Mouse (Mus musculus): ENCODE measurements around the gene Ccdc71. TPM values are rescaled to one million over a fixed set of nuclear protein-coding genes. Genes with fewer than 3 reads are reported as not detected.

The Ccdc71 gene
- polyA plus RNA-seq, 1 experiment = 20.1 TPM

DNA sequence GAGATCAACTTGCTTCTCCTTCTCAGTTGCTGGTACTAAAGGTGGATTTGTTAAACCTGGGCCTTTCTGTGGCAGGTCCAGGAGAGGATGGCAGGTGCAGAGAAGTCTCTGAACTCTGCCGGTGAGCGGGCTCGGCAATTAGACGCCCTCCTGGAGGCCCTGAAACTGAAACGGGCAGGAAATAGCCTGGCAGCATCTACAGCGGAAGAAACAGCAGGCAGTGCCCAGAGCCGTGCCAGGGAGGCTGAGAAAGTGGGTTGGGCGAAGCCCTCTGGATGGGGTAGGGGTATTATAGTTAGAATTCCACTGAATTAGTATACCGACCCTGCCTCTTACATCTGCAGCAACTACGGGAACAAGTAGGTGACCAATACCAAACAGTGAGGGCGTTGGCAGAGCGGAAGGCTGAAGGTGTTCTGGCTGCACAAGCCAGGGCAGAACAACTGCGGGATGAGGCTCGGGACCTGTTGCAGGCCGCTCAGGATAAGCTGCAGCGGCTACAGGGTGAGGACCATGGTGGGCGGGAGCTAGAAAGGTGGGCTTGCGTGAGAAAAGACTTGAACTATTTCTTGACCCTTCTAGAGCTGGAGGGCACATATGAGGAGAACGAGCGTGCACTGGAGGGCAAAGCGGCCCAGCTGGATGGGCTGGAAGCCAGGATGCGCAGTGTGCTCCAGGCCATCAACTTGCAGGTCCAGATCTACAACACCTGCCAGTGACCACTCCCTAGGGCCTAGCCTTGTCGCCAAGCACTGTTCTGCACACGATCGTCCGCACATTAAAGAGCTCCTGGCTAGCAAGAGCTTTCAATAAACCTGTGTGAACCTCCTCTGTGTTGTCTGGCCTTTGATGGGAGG lies 29.6 kb downstream of the Ccdc71 start:
- peaks cover 13% of the 10 kb centered on the region for H3K4me1 ChIP-seq (ENCODE audit: control insufficient read depth, insufficient read depth, insufficient read length, low read length)
- peaks cover 23% of the 10 kb centered on the region for H3K36me3 ChIP-seq (ENCODE audit: control insufficient read depth, insufficient read depth, low read length)
- TF ChIP-seq POLR2A (IDR thresholded peaks at IDR 0.05; ENCODE audit: low read depth, low read length) = no peak
- TF ChIP-seq CTCF (IDR thresholded peaks at IDR 0.05; ENCODE audit: extremely low read depth, insufficient read length, insufficient replicate concordance, low read depth, low read length) = no peak
- H3K4me3 ChIP-seq (ENCODE audit: low read depth, low read length) = peak overlapping the region; percentile 94
- H3K27ac ChIP-seq (ENCODE audit: insufficient read depth, low read depth, low read length) = peak overlapping the region; percentile 84
- WGBS = 35% methylated on average over 26 of the region's 26 CpGs
- no peaks in the 10 kb centered on the region for H3K27me3 ChIP-seq (ENCODE audit: control insufficient read depth, insufficient read depth, low read length)

DNA sequence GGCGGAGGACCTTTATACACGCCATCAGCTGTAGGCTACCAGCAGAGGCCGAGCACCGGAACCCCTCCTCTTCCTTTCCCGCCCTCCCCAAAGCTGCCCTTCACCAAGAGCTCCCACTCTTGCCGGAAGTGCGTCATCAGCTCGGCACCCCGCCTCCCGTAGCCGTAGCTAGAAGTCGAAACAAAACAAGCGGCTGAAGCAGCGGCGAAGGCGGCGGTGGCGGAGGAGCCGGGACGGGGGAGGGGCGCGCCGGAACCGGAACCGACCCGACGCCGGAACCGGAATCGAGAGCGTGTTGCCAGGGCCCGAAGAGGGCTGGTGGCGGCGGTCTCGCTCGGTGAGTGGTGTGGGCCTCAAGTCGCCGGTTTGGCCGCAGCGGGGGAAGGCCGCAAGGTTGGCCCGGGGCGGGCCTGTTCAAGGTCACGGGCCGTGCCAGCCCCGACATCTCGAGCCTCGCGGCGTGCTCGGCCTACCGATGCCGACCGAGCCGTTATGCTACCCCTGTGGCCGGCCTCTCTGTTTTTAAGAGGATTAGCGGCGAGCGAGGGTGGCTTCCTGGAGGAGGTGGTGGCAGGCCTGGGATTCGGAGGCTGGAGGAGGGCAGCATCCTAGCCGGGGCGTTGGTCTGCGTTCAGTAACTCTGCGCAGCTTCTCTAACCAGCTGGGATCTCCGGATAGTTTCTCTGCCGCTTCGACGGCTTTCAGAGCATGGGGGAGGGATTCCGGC lies 30.4 kb downstream of the Ccdc71 start, which contains the start of gene Usp19:
Gene Usp19, plus strand, starts transcription at position 44 of the 727 bp plus-strand sequence.
- Histone ChIP-seq H3K27ac (ENCODE audit: insufficient read depth, low read depth, low read length) (peak within 1 kb of the TSS; percentile 84), H3K27me3 (ENCODE audit: control insufficient read depth, insufficient read depth, low read length) (no peaks in the 10 kb centered on the region), H3K4me1 (ENCODE audit: control insufficient read depth, insufficient read depth, insufficient read length, low read length) (peaks cover 13% of the 10 kb centered on the region), H3K4me3 (ENCODE audit: low read depth, low read length) (peak within 1 kb of the TSS; percentile 94), H3K36me3 (ENCODE audit: control insufficient read depth, insufficient read depth, low read length) (peaks cover 29% of the 10 kb centered on the region)
- WGBS = under 1% methylated on average over 69 of the region's 69 CpGs
- TF ChIP-seq POLR2A (IDR thresholded peaks at IDR 0.05; ENCODE audit: low read depth, low read length) (peak; percentile 51; the same call in 1 of the 2 replicates), CTCF (IDR thresholded peaks at IDR 0.05; ENCODE audit: extremely low read depth, insufficient read length, insufficient replicate concordance, low read depth, low read length) (no peak)

DNA sequence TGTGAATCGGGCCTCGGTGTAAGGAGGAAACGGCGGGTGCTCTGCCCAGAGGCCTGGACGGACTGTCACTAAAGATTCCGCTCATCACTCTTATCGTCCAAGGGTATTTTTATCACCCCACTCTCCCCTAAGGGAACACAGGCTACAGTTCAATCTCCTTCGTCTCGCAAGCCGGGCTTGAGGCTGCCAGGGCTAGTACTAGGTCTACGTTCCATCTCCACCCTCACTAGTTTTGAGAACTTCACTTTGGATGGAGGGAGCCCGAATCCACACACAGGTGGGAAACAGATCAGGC lies 30.9 kb downstream of the Ccdc71 start:
- Histone ChIP-seq H3K4me3 (ENCODE audit: low read depth, low read length) (peak overlapping the region; percentile 94), H3K27me3 (ENCODE audit: control insufficient read depth, insufficient read depth, low read length) (no peaks in the 10 kb centered on the region), H3K36me3 (ENCODE audit: control insufficient read depth, insufficient read depth, low read length) (peaks cover 34% of the 10 kb centered on the region), H3K4me1 (ENCODE audit: control insufficient read depth, insufficient read depth, insufficient read length, low read length) (peaks cover 13% of the 10 kb centered on the region), H3K27ac (ENCODE audit: insufficient read depth, low read depth, low read length) (peak overlapping the region; percentile 84)
- WGBS = under 1% methylated on average over 12 of the region's 12 CpGs
- no peak for TF ChIP-seq CTCF (IDR thresholded peaks at IDR 0.05; ENCODE audit: extremely low read depth, insufficient read length, insufficient replicate concordance, low read depth, low read length)
- no peak for TF ChIP-seq POLR2A (IDR thresholded peaks at IDR 0.05; ENCODE audit: low read depth, low read length)

DNA sequence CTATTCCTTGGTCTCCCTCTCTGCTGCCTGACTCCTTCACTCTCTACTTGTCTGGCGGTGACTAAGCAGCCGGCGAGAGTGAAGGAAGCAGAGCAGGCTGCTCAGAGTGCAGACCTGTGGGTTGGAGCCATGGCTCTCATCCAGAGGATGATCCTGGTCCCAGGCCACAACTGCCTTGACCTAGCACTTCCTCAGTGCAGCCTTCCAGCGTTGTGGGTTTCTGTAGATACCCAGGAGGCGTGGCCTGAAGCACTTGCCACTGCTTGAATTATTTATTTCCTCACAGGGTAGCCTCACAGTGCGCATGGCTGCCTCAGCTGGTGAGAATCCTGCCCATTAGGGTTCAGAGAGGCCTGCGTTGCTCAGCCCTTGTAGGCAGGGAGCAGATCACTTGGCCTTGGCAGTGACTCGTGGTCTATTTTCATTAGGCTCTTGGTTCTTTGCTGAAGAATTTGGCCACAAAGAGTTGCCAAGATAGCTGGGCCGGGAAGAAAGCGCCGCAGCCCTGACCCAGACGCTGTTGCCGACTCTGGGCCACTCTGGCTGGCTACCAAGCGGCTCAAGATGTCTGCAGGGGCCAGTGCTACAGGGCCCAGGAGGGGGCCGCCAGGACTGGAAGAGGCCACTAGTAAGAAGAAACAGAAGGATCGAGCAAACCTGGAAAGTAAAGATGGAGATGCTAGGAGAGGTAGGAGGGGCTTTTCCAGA lies 31.9 kb downstream of the Ccdc71 start:
- Histone ChIP-seq H3K27me3 (ENCODE audit: control insufficient read depth, insufficient read depth, low read length) (no peaks in the 10 kb centered on the region), H3K27ac (ENCODE audit: insufficient read depth, low read depth, low read length) (no peak overlapping the region), H3K36me3 (ENCODE audit: control insufficient read depth, insufficient read depth, low read length) (peaks cover 43% of the 10 kb centered on the region), H3K4me3 (ENCODE audit: low read depth, low read length) (peak overlapping the region; percentile 15), H3K4me1 (ENCODE audit: control insufficient read depth, insufficient read depth, insufficient read length, low read length) (peaks cover 13% of the 10 kb centered on the region)
- TF ChIP-seq POLR2A (IDR thresholded peaks at IDR 0.05; ENCODE audit: low read depth, low read length) = no peak
- TF ChIP-seq CTCF (IDR thresholded peaks at IDR 0.05; ENCODE audit: extremely low read depth, insufficient read length, insufficient replicate concordance, low read depth, low read length) = no peak
- WGBS = 64% methylated on average over 16 of the region's 16 CpGs

DNA sequence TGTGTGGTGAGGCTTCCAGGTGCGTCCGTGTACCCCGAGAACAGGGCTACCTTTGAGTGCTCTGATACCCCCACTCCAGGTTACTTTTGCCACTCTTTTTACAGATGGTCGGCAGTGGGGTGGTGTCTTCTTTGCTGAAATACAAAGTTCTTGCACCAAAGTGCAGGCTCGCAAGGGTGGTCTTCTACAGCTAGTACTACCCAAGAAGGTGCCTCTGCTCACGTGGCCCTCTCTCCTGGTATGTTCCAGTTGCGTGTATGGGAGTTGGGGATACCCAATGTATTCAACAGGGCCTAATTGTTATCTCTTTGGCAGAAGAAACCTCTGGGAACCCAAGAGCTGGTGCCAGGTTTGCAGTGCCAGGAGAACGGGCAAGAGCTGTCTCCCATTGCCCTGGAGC lies 32.9 kb downstream of the Ccdc71 start:
- H3K36me3 ChIP-seq (ENCODE audit: control insufficient read depth, insufficient read depth, low read length) = peaks cover 52% of the 10 kb centered on the region
- no peaks in the 10 kb centered on the region for H3K27me3 ChIP-seq (ENCODE audit: control insufficient read depth, insufficient read depth, low read length)
- WGBS = 96% methylated on average over 8 of the region's 8 CpGs
- TF ChIP-seq CTCF (IDR thresholded peaks at IDR 0.05; ENCODE audit: extremely low read depth, insufficient read length, insufficient replicate concordance, low read depth, low read length) (no peak), POLR2A (IDR thresholded peaks at IDR 0.05; ENCODE audit: low read depth, low read length) (no peak)
- no peak overlapping the region for H3K4me3 ChIP-seq (ENCODE audit: low read depth, low read length)
- no peak overlapping the region for H3K27ac ChIP-seq (ENCODE audit: insufficient read depth, low read depth, low read length)
- H3K4me1 ChIP-seq (ENCODE audit: control insufficient read depth, insufficient read depth, insufficient read length, low read length) = peaks cover 13% of the 10 kb centered on the region

DNA sequence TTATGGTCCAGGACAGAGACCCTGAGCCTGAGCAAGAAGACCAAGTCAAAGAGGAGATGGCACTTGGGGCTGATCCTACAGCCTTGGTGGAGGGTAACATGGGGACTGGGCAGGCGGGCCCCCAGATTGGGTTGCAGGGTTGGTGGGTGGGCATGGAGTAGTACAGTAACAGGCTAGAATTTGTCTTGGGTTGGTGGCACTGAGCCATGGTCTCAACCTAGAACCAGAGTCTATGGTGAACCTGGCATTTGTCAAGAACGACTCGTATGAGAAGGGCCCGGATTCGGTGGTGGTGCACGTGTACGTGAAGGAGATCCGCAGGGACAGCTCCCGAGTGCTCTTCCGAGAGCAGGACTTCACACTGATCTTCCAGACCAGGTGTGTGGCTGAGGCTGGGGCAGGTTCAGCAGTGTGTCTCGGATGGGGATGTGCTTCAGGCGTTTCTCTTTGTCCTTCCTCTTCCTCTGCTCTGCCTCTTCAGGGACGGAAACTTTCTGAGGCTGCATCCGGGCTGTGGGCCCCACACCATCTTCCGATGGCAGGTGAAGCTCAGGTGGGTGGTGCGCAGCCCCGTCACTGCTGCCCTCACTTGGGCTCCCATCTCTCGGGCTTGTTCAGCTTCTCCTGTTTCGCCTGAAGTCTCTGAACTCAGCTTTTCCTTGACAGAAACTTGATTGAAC lies 34.0 kb downstream of the Ccdc71 start:
- Histone ChIP-seq H3K27ac (ENCODE audit: insufficient read depth, low read depth, low read length) (no peak overlapping the region), H3K27me3 (ENCODE audit: control insufficient read depth, insufficient read depth, low read length) (no peaks in the 10 kb centered on the region), H3K4me3 (ENCODE audit: low read depth, low read length) (no peak overlapping the region), H3K4me1 (ENCODE audit: control insufficient read depth, insufficient read depth, insufficient read length, low read length) (peaks cover 13% of the 10 kb centered on the region), H3K36me3 (ENCODE audit: control insufficient read depth, insufficient read depth, low read length) (peaks cover 63% of the 10 kb centered on the region)
- TF ChIP-seq CTCF (IDR thresholded peaks at IDR 0.05; ENCODE audit: extremely low read depth, insufficient read length, insufficient replicate concordance, low read depth, low read length) (no peak), POLR2A (IDR thresholded peaks at IDR 0.05; ENCODE audit: low read depth, low read length) (no peak)
- 94% methylated on average over 19 of the region's 19 CpGs for WGBS

All from small intestine, adult 2 months (tissue).